Mouse (Mus musculus) ovary, adult 18-20 months (tissue): Measurements from ENCODE around the gene Adra1b.

Experiments
- DNase-seq: peaks from one replicate; pipeline ENCODE4 v3.0.0; 2022; ENCODE audit warnings: low spot score, mixed read lengths

The Adra1b gene

DNA sequence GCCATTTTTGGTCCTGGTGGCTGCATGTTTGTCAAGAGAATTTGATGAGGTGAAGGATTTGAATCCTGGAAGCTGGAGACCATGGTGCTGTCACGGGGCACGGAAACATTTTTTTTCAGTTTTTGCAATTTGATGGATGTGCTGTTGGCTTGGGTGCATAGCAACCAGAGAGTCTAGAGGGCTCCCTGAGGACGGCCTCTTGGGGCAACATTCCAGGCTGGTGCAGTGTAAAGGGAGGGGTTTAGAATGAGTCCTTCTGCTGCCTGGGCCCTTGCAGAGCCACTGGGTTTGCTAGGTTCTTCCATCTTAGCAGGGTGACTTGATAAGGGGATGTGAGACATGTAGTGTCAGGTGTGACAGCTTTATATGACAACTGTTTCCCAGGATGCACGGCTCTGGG, 8.5 kb downstream of the Adra1b start:
- no peak for DNase-seq

DNA sequence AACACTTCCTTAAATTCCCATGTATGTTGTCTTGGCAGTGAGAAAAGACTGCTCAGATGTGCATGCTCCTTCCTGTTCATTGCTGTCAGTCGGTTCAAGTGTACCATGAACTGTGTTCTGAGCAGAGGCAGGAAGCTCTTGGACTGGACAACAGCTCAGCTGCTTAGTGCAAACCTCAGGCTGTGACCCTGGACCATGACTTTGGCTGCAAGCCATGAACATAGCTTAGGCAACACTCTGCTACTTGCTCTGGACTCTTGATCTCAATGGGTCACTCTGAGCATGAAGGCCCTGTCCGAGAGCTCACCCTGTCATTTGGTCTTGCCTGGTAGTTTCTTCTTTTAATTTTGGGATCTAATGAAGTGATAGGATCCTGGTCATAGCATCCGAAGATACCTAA, 9.6 kb downstream of the Adra1b start:
- DNase-seq, result peak; percentile 14

DNA sequence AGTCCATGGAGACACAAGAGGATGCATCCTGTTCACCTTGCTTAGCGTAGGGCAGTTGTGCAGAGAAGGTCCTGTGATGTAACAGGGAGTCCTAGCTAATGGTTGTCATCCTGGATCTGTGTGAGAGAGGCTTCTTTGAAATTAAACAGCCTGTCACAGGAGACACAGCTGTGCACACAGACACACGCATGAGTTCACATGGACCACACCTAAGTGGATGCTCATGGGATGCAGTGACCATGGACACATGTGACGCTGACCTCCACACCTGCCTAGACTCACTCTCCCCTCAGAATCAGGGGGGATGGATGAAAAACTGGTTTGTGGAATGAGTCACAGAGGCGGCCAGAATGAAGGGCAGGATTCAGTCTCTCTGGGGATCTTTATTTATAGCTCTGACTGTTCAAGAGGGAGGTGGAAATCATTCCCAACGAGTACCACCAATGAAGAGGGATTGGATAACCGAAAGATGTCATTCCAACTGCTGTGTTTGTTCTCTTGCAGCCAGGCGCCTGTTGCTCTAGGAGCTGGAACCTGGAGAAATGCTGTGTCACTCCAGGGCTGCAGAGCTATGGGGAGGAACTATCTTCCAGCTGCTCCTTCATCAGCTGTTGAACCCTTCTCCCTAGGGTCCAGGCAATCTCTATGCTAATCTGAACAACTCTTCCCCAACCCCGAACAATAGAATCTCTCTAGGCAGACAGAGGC, 11.6 kb downstream of the Adra1b start:
- DNase-seq, result no peak

DNA sequence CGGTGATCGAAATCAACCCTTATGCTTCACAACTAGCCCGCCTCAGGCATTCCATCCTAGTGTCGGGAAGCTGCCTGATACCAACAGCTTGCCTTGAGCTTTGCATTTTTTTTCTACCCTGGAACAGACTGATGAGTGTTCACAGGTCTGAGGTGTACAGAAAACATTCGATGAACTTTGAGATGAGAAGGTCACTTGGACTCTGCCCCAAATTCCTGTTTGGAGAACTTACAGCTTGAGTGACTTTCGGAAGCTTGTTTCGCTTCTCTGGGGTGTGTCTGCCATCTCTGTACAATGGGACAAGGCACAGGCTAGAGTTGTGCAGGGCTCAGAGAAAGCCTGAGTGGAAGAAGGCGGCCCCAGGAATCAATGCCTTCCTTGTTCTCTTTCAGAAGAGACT, 12.3 kb downstream of the Adra1b start:
- no peak for DNase-seq

DNA sequence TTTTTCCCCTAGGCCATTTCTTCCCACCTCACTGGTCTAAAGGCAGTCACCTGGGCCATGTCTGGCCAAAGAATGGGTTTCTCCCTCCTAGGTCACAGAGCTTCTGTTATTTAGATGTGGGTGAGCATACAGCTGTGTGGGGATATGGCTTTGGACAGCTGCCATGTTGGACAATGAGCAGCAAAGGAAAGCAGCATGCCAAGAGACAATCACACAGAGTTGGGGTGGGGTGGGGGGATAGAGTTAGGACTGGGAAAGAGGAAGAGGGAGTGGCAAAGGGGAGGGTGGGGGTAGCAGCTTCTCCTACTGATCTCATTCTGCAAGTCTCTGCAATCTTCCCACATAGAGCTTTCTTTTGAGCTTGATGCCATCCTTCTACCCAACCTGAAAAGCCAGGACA, 13.4 kb downstream of the Adra1b start:
- no peak for DNase-seq

DNA sequence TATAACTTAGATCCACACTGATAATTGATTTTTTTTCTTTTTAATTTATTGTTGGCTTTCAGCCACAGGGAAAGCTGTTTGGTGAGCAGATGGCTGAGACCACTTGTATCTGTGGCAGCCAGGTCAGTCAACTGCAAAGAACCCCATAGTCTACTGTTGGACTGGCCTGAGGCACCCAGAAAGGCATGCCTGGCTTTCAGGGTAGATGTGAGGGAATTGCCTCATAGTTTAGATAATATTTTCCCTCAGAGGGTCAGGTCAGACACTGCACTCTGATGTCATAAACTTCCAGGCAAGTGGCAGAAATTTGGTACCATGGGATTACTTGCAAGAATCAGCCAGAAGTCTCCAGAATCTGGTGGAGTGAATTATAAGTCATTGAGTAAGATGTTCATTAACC, 16.5 kb downstream of the Adra1b start:
- no peak for DNase-seq

- no peak for DNase-seq
Observed at GRCm38 (mm10) chr11:43883641-43884181, 17.3 kb downstream of the Adra1b start.

GRCm38 (mm10) chr11:43877211-43877610, 23.8 kb downstream of the Adra1b start:
- DNase-seq, result no peak

DNA sequence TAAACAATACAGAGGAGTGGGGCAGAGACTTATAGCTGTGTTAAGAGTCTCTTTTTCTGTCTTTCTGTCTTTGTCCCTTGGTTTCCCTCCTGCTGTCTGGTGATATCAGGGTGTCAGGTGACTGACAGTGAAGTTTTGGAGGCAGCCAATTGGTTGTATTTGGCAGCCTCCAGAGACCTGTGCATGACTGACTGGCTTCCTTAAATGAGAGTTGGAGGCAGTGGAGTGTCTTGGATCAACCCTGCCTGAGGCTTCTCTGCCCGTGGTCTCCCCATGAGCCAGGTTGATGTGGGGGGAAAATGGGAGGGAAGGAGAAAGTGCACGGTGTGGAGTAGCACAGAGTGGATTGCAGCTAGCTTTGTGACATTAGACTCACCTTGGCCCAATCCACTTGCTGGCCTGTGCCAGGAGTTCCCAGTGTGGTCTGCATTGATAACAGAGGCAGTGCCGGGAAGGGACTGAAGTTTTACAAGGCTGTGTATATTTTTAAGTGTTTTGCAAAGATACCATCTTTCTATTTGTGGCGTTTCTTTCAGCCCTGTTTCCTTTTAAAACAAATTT, 33.2 kb downstream of the Adra1b start:
- DNase-seq, result no peak

- DNase-seq, result no peak
Observed at GRCm38 (mm10) chr11:43865298-43866165, 35.5 kb downstream of the Adra1b start.

DNA sequence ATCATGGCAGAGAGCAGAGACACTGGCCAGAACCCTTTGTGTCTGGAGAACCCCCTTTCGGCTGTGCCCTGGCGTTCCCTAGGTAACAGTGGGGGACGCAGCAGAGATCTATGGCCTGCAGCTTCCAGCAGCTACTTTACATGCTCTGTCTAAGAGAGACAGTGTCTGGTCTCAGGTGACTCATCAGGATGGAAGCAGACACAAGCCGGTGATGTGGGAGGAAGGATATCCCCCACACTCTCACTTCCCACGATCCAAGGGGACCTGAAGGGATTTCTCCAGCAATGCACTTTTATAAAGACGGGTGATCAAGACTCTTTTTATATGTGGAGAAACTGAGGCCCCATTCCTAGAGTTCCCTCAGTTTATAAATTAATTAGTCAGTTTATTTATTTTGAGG, 48.0 kb downstream of the Adra1b start:
- DNase-seq, result no peak

- no peak for DNase-seq
Observed at GRCm38 (mm10) chr11:43848056-43848455, 53.0 kb downstream of the Adra1b start.

- peak; percentile 56 for DNase-seq
Observed at GRCm38 (mm10) chr11:43841596-43841995, 59.4 kb downstream of the Adra1b start.

DNA sequence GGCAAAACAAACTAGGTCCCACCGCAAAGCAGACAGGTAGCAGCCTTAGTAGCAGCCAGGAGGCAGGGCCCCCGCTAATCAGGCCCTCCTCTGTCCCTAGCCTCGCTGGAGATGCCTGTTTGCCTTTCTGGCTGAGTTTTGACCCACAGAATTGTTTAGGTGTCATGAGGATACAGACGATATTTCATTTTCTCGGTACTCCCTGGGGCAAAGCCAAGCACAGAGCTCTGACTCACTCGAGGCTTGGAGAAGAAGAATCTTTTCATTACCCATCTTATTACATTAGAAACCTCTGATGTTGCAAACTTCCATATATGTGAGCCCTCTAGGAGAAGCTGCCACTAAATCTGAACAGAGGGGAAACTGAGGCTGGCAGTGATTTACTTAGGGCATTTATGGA, 60.5 kb downstream of the Adra1b start:
- no peak for DNase-seq

DNA sequence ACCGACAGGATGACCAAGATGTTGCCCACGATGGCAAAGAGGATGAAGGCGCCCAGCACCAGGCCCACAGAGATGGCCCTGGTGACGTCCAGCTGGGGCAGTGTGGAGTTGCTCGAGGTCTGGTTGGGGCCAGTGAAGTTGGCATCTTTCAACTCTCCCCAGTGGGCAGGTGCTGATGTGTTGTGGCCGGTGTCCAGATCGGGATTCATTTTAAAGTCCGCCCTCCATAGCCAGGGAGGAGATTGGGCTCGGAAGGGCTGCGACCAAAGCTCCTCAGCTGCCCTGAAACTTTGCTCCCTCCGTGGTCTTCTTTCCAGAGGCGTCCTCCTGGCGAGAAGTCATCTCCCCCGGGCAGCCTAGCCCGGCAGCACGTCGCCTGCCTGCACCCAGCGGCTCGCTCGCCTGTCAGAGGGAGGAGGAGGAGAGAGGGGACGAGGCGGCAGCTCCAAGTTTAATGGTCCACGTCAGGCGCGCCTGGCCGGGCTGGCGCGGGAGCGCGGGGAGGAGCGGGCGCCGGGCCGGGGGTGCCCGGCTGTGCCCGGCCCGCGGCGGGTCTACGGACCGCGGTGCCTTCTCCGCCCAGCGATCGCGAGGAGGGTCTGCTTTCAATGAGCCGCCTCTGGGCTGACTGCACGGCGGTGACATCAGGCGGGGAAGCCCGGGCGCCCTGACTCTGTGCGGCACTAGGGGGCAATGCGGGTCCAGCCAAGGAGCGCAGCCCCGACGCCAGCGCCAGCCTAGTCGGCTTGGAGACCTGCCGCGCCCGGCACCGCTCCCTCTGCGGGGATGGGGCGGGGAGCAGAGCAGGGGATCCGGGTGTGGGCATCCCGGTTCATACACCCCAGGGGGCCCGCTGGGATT, 64.9 kb downstream of the Adra1b start:
- DNase-seq, result peak; percentile 52

GRCm38 (mm10) chr11:43835456-43835855, 65.6 kb downstream of the Adra1b start:
- DNase-seq, result no peak

DNA sequence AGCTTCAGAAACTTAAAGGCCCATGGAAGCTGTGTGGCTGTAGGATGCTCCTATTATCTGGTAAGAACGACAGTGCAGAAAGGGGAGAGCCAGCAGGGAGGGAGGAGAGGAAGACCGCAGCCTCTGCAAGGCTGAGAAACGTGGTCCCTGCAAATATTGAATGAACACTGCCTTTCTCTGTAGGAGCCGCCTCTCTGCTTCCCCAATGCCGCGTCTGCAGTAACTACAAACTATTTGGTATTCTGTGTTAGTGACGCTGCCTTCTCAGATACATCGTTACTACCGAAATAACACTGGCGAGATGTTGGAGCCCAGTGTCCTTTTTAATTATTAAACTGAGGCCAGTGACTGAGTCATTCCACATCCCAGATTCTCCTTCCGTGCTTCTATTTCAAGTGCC, 66.5 kb downstream of the Adra1b start:
- no peak for DNase-seq

GRCm38 (mm10) chr11:43831530-43831929, 69.5 kb downstream of the Adra1b start:
- no peak for DNase-seq

DNA sequence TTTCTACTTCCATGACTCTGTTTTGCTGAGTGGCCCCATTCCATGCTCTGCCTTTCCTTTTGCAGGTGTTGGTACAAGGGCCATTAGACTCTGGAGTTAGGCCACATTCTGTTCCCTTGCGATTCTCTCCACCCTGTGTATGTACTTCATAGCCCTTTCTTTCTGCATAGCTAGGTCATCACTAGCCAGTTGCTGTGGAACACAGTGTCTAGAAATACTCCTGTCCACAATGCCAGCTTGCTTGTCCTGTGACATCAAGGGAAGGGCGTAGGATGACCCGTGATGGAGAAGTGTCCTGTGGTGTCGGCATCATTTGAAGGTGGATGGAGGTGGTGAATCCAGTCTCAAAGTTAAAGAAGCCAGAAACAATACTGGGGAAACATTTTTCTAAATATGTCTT, 74.2 kb downstream of the Adra1b start:
- no peak for DNase-seq

DNA sequence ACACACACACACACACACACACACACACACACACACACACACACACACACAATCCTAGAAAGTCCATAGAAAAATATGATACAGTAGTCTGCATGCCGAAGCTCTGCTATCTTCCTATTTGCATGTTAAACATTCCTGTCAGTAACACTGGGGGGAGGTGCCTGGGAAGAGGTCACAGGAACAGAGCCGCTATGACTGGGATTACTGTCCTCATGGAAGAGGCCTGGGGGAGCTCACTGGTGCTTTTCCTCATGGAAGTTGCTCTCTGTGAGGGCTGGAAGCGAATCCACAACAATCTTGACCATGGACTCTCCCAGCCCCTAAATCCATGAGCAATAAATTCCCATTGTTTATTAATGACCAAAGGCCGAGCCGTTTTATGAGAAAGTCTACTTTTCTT, 77.7 kb downstream of the Adra1b start:
- DNase-seq, result no peak

- no peak for DNase-seq
Observed at GRCm38 (mm10) chr11:43820552-43821460, 80.2 kb downstream of the Adra1b start.
